ENCODE assay signal across 15 mouse cellular contexts in genomic region chr4:135136202-135136601, GRCm38 (mm10). TPM values are rescaled to one million over a fixed set of nuclear protein-coding genes. Genes with fewer than 3 reads are reported as not detected.
"Had no signal": no experiment of that assay in that cellular context is flagged by ENCODE, and none has a peak within 500 bp of the region (broad histone marks: within the 10 kb centered on the region; RNA-seq: fewer than 3 reads in every experiment).

No protein-coding gene starts in this region.

- H3K9ac ChIP-seq: stomach, embryonic 15.5 days had no signal

- H3K9me3 ChIP-seq: neural tube, embryonic 12.5 days; stomach, embryonic 15.5 days had no signal

- H3K27ac ChIP-seq: neural tube, embryonic 12.5 days; stomach, embryonic 15.5 days; stomach, postnatal 0 days had no signal

- H3K4me2 ChIP-seq: neural tube, embryonic 12.5 days; stomach, embryonic 15.5 days had no signal

- H3K36me3 ChIP-seq: neural tube, embryonic 12.5 days; stomach, embryonic 15.5 days had no signal

- DNase-seq: retina, postnatal 1 day; right cerebral cortex, adult 18-20 months; right cerebral cortex, postnatal 14 days; right cerebral cortex, postnatal 25 days; right cerebral cortex, postnatal 4 days; spleen, adult 18-20 months; thymus, adult 18-20 months; thymus, adult 2 months; thymus, postnatal 14 days; thymus, postnatal 25 days; thymus, postnatal 36 days had no signal

- H3K4me3 ChIP-seq: neural tube, embryonic 12.5 days; stomach, embryonic 15.5 days had no signal

RNA-seq across cellular contexts. Expression of gene Runx3, which starts 15.8 kb away (rescaled TPM):
- polyA plus RNA-seq: neural tube, embryonic 14.5 days had no signal
